Mouse (Mus musculus): ENCODE data around the gene Tmub1. TPM values are rescaled to one million over a fixed set of nuclear protein-coding genes. Genes with fewer than 3 reads are reported as not detected.

Tmub1 gene
- polyA plus RNA-seq, 1 experiment from 2014 or later = 23.5 TPM

DNA sequence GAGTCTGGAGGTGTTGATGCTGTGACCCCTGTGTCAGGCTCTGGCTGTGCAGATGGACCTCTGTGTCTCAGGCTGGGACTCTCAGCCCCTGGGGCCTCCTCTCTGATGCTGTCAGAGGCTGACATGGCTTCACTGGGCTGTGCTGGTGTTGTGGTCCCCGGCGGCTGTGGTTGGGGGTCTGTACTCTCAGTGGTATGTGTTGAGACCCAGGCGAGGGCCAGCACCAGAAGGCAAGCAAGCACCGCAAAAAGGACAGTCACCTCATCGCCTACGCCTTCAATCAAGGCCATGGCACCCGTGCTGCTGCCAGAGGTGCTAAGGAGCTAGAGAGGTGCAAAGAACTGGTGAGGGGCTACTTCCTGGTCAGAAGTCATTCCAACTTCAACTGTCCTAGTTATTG lies 1.0 kb downstream of the Tmub1 start:
- Histone ChIP-seq H3K4me3 (replicated peaks; ENCODE audit: low read length) (no peak overlapping the region), H3K4me1 (ENCODE audit: control insufficient read depth, insufficient read depth, low read length) (peaks cover 28% of the 10 kb centered on the region), H3K9ac (ENCODE audit: low read length) (no peak overlapping the region), H3K4me2 (ENCODE audit: low read depth, low read length) (peak overlapping the region; percentile 84; the same call in 1 of the 2 replicates), H3K27me3 (ENCODE audit: control insufficient read depth, insufficient read depth, low read length) (no peaks in the 10 kb centered on the region), H3K9me3 (replicated peaks; ENCODE audit: control insufficient read depth, low read length) (no peaks in the 10 kb centered on the region), H3K27ac (ENCODE audit: low read length) (no peak overlapping the region), H3K36me3 (ENCODE audit: control insufficient read depth, insufficient read depth, low read length) (peaks cover 4% of the 10 kb centered on the region; the same call in 1 of the 2 replicates)
- WGBS = 89% methylated on average over 7 of the region's 7 CpGs
- no peak for ATAC-seq (ENCODE audit: insufficient read depth, low FRiP score)

DNA sequence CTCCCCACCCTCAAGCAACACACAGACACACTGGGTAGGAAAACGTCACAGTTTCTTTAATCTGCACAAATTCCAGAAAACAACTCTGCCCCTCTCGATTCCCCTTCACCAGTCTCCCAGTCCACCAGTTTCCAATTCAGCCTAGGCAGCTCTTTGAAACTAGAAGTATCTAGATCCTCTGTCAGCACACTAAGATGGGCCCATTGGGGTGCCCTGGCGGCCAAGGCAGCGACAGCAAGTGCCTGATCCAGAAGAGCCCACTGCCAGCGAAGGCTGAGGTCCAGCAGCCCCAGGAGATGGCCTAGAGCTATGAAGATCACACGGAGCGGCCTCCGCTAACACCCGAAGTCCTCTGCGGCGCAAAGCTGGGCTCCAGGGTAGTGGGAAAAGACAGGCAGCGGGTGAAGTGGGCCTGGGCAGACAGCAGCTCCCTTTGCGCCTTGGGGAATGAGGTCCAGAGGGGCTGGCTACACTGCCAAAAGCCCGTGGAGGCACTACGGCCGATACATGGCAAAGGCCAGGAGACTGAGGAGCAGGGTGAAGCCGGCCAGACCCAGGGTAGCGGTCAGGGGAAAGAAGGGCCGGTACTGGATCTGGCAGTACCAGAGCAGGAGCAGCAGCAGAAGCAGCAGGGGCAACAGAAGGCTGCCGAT lies 2.1 kb downstream of the Tmub1 start:
- Histone ChIP-seq H3K9ac (ENCODE audit: low read length) (peak overlapping the region; percentile 70), H3K4me1 (ENCODE audit: control insufficient read depth, insufficient read depth, low read length) (peaks cover 22% of the 10 kb centered on the region), H3K36me3 (ENCODE audit: control insufficient read depth, insufficient read depth, low read length) (peaks cover 12% of the 10 kb centered on the region; the same call in 1 of the 2 replicates), H3K27me3 (ENCODE audit: control insufficient read depth, insufficient read depth, low read length) (no peaks in the 10 kb centered on the region), H3K4me3 (replicated peaks; ENCODE audit: low read length) (peak overlapping the region; percentile 94), H3K27ac (ENCODE audit: low read length) (peak overlapping the region; percentile 90), H3K9me3 (replicated peaks; ENCODE audit: control insufficient read depth, low read length) (no peaks in the 10 kb centered on the region), H3K4me2 (ENCODE audit: low read depth, low read length) (peak overlapping the region; percentile 60)
- WGBS = 59% methylated on average over 20 of the region's 20 CpGs
- no peak for ATAC-seq (ENCODE audit: insufficient read depth, low FRiP score)

DNA sequence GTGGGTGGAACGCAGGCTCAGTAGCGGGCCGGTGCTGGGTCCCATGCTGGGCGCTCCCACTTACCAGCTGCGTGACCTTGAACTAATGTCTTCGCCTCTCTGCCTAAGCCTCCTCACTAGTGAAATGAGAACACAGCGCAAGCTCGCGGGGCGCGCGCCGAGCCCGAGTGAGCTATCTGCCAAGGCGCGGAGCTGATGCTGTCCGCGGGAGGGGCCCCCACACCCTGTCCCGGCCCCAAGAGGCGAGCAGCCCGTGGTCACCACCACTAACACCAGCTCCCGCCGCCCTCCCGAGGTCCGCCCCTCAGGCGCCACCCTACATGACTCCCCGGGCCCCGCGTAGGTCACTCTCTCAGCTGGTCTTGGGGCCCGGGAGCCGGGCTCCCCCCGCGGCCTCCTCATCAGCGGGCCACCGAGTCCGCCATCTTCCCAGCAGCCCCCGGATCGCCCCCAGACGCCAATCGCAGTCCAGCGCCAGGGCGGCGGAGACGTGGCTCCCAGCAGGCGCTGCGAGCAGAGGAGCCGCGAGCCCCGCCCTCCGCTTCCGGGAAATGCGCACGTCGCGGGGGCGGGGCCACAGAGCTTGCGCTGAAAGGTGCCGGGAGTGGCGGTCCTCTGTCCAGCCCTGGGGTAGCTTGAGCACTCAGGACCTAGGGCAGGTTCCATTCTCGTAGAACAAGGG lies 2.8 kb downstream of the Tmub1 start, which contains the start of gene Fastk:
TSS of gene Fastk (minus strand) at position 542 of the 682 bp plus-strand sequence.
- H3K27ac ChIP-seq (ENCODE audit: low read length) = peak within 1 kb of the TSS; percentile 90
- under 1% methylated on average over 60 of the region's 60 CpGs for WGBS
- H3K9ac ChIP-seq (ENCODE audit: low read length) = peak within 1 kb of the TSS; percentile 94
- peaks cover 15% of the 10 kb centered on the region; the same call in 1 of the 2 replicates for H3K36me3 ChIP-seq (ENCODE audit: control insufficient read depth, insufficient read depth, low read length)
- H3K4me1 ChIP-seq (ENCODE audit: control insufficient read depth, insufficient read depth, low read length) = peaks cover 22% of the 10 kb centered on the region
- H3K4me3 ChIP-seq (replicated peaks; ENCODE audit: low read length) = peak within 1 kb of the TSS; percentile 94
- H3K27me3 ChIP-seq (ENCODE audit: control insufficient read depth, insufficient read depth, low read length) = no peaks in the 10 kb centered on the region
- peak within 1 kb of the TSS; percentile 72 for H3K4me2 ChIP-seq (ENCODE audit: low read depth, low read length)
- ATAC-seq (ENCODE audit: insufficient read depth, low FRiP score) = peak; percentile 87
- H3K9me3 ChIP-seq (replicated peaks; ENCODE audit: control insufficient read depth, low read length) = no peaks in the 10 kb centered on the region

DNA sequence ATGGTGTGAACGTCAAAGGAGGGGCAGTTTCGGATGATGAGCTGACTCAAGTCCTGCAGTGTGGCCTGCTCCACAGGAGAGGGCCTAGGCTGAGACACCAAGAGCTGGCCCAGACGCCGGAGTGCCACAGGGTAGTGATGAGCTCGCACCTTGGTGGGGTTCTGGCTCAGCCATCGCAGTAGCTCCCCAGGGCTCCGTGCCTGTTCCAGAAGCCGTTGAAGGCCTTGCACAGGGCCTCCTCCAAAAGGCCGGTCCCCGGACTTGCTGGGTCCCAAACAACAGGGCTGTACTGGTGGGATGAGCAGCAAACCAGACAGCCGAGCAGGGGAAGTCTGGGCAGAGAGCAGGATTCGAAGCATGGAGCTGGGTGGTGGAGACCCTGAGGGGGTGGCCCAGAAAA lies 3.7 kb downstream of the Tmub1 start:
- Histone ChIP-seq H3K4me3 (replicated peaks; ENCODE audit: low read length) (peak overlapping the region; percentile 94), H3K27ac (ENCODE audit: low read length) (no peak overlapping the region), H3K4me2 (ENCODE audit: low read depth, low read length) (peak overlapping the region; percentile 72), H3K9me3 (replicated peaks; ENCODE audit: control insufficient read depth, low read length) (no peaks in the 10 kb centered on the region), H3K9ac (ENCODE audit: low read length) (peak overlapping the region; percentile 94), H3K36me3 (ENCODE audit: control insufficient read depth, insufficient read depth, low read length) (peaks cover 25% of the 10 kb centered on the region; the same call in 1 of the 2 replicates), H3K4me1 (ENCODE audit: control insufficient read depth, insufficient read depth, low read length) (peaks cover 22% of the 10 kb centered on the region), H3K27me3 (ENCODE audit: control insufficient read depth, insufficient read depth, low read length) (no peaks in the 10 kb centered on the region)
- WGBS = 82% methylated on average over 12 of the region's 12 CpGs
- ATAC-seq (ENCODE audit: insufficient read depth, low FRiP score) = no peak

DNA sequence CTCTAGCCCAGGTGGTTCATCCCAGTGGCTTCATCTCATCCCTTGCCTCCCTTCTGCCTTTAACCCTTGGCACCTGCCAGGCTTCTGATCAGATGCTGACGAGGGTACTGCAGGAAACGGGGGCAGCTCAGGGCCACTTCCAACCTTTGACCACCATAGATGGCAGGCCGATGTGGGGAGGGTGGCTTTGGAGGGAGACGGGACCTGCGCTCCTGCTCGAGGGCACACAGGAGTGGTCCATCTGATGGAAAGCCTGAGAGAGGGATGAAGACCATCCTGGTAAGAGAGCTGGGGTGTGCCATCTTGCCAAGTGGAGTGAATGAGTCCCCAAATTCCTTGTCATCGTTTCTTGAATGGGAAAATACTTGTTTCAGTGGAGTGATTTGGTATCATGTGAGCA lies 4.5 kb downstream of the Tmub1 start:
- Histone ChIP-seq H3K27me3 (ENCODE audit: control insufficient read depth, insufficient read depth, low read length) (no peaks in the 10 kb centered on the region), H3K4me2 (ENCODE audit: low read depth, low read length) (no peak overlapping the region), H3K9ac (ENCODE audit: low read length) (no peak overlapping the region), H3K36me3 (ENCODE audit: control insufficient read depth, insufficient read depth, low read length) (peaks cover 30% of the 10 kb centered on the region; the same call in 1 of the 2 replicates), H3K27ac (ENCODE audit: low read length) (no peak overlapping the region), H3K9me3 (replicated peaks; ENCODE audit: control insufficient read depth, low read length) (no peaks in the 10 kb centered on the region), H3K4me3 (replicated peaks; ENCODE audit: low read length) (no peak overlapping the region), H3K4me1 (ENCODE audit: control insufficient read depth, insufficient read depth, low read length) (peaks cover 22% of the 10 kb centered on the region)
- WGBS = 88% methylated on average over 7 of the region's 7 CpGs
- ATAC-seq (ENCODE audit: insufficient read depth, low FRiP score) = no peak

DNA sequence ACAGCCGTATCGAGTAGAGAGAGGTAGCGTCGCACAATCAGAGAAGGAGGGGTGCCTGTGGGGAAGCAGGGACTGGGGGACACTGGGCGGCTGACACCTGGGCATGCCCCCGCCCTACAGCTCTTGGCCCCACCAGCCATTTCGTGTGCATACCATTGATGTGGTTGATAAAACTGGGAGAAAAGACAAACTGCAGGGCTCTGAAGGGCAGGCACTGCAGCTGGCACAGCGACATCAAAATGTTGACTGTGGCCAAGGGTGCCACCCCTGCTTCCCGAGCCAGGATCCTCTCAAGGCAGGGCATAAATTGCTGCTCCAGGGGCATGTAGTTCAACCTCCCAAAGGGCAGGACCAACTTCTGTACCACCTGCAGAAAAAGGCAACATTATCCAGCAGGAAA lies 5.6 kb downstream of the Tmub1 start:
- H3K4me2 ChIP-seq (ENCODE audit: low read depth, low read length) = no peak overlapping the region
- peaks cover 13% of the 10 kb centered on the region for H3K4me1 ChIP-seq (ENCODE audit: control insufficient read depth, insufficient read depth, low read length)
- 80% methylated on average over 9 of the region's 9 CpGs for WGBS
- peaks cover 30% of the 10 kb centered on the region; the same call in 1 of the 2 replicates for H3K36me3 ChIP-seq (ENCODE audit: control insufficient read depth, insufficient read depth, low read length)
- H3K9ac ChIP-seq (ENCODE audit: low read length) = no peak overlapping the region
- no peak overlapping the region for H3K4me3 ChIP-seq (replicated peaks; ENCODE audit: low read length)
- ATAC-seq (ENCODE audit: insufficient read depth, low FRiP score) = no peak
- no peaks in the 10 kb centered on the region for H3K9me3 ChIP-seq (replicated peaks; ENCODE audit: control insufficient read depth, low read length)
- H3K27me3 ChIP-seq (ENCODE audit: control insufficient read depth, insufficient read depth, low read length) = no peaks in the 10 kb centered on the region
- no peak overlapping the region for H3K27ac ChIP-seq (ENCODE audit: low read length)

- H3K27ac ChIP-seq (ENCODE audit: low read length) = no peak overlapping the region
- no peak overlapping the region for H3K4me2 ChIP-seq (ENCODE audit: low read depth, low read length)
- H3K27me3 ChIP-seq (ENCODE audit: control insufficient read depth, insufficient read depth, low read length) = no peaks in the 10 kb centered on the region
- ATAC-seq (ENCODE audit: insufficient read depth, low FRiP score) = no peak
- H3K9me3 ChIP-seq (replicated peaks; ENCODE audit: control insufficient read depth, low read length) = no peaks in the 10 kb centered on the region
- no peak overlapping the region for H3K9ac ChIP-seq (ENCODE audit: low read length)
- H3K4me1 ChIP-seq (ENCODE audit: control insufficient read depth, insufficient read depth, low read length) = peaks cover 13% of the 10 kb centered on the region
- H3K4me3 ChIP-seq (replicated peaks; ENCODE audit: low read length) = no peak overlapping the region
- peaks cover 30% of the 10 kb centered on the region; the same call in 1 of the 2 replicates for H3K36me3 ChIP-seq (ENCODE audit: control insufficient read depth, insufficient read depth, low read length)
- WGBS = 92% methylated on average over 8 of the region's 8 CpGs
These were observed 6.5 kb downstream of the Tmub1 start for GRCm38 (mm10) chr5:24441187-24441586.

DNA sequence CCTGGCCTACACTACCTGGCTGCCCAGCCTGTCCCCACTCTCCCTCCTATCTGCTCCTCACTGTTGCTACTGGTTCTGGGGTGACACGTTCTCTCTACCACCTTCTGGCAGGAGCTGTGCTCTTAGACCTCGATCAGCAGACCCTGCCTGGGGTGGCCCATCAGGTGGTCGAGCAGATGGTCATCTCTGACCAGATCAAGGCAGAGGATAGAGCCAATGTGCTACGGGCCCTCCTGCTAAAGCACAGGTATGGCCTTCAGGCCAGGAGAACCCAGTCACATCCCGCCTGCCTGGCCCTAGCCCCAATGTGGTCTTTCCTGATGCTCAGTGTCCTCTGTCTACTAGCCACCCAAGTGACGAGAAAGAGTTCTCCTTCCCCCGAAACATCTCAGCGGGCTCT lies 13.7 kb downstream of the Tmub1 start:
- WGBS = 87% methylated on average over 8 of the region's 8 CpGs
- Histone ChIP-seq H3K27ac (ENCODE audit: low read length) (no peak overlapping the region), H3K9me3 (replicated peaks; ENCODE audit: control insufficient read depth, low read length) (no peaks in the 10 kb centered on the region), H3K27me3 (ENCODE audit: control insufficient read depth, insufficient read depth, low read length) (no peaks in the 10 kb centered on the region), H3K4me3 (replicated peaks; ENCODE audit: low read length) (no peak overlapping the region), H3K4me1 (ENCODE audit: control insufficient read depth, insufficient read depth, low read length) (no peaks in the 10 kb centered on the region), H3K36me3 (ENCODE audit: control insufficient read depth, insufficient read depth, low read length) (peaks cover 47% of the 10 kb centered on the region), H3K4me2 (ENCODE audit: low read depth, low read length) (no peak overlapping the region), H3K9ac (ENCODE audit: low read length) (no peak overlapping the region)
- ATAC-seq (ENCODE audit: insufficient read depth, low FRiP score) = no peak

GRCm38 (mm10) chr5:24428596-24428995 lies 19.1 kb downstream of the Tmub1 start:
- ATAC-seq (ENCODE audit: insufficient read depth, low FRiP score) = no peak
- H3K36me3 ChIP-seq (ENCODE audit: control insufficient read depth, insufficient read depth, low read length) = peaks cover 26% of the 10 kb centered on the region
- peak overlapping the region; percentile 63 for H3K9ac ChIP-seq (ENCODE audit: low read length)

More at GRCm38 (mm10) chr5:24428596-24428995, 19.1 kb downstream of the Tmub1 start:
- Histone ChIP-seq H3K4me1 (ENCODE audit: control insufficient read depth, insufficient read depth, low read length) (peaks cover 34% of the 10 kb centered on the region), H3K4me3 (replicated peaks; ENCODE audit: low read length) (peak overlapping the region; percentile 39), H3K27ac (ENCODE audit: low read length) (peak overlapping the region; percentile 70), H3K27me3 (ENCODE audit: control insufficient read depth, insufficient read depth, low read length) (no peaks in the 10 kb centered on the region), H3K9me3 (replicated peaks; ENCODE audit: control insufficient read depth, low read length) (no peaks in the 10 kb centered on the region), H3K4me2 (ENCODE audit: low read depth, low read length) (peak overlapping the region; percentile 96)
- 29% methylated on average over 8 of the region's 9 CpGs for WGBS
